Mouse (Mus musculus): ENCODE measurements around the gene Hook1.
"Not testable (repeated sequence)": the region's sequence is repeated elsewhere in the genome, so short reads cannot be mapped to it uniquely, and the experiment has no call there.

Hook1 gene

DNA sequence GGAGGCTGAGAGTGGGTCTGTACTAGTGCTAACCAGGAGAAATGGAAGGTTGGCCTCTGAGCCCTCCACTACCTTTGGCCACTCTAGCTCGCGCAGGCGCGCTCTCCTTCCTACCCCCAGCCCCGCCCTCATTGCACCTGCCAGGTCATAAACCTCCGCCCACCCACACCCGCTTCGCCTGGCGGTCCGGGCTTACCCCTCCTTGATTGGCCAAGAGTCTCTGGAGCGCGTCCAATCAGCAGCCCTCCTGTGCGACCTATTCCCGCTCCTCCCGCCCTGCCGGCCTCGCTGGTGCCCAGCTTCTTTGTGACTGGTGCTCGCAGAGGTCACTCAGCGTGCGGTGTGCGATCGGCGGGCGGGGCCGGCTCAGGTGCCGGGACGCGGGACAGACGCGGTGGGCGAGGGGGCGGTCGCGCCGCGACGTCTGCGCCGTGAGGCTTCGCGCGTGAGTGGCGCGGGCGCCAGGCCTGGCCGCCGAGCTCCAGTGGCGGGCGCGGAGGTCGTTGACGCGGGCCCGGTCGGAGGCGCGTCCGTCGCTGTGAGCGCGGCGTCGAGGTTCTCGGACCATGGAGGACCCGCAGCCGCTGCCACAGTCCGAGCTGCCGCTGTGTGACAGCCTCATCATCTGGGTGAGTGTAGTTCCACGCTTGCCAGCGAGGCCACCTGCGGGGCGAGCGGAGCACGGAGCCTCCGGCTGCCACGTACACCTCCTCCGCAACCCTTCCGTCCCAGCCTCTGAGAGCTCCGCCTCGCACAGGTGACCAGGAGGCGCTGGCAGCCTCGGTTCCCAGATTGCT is at the start of gene Hook1:
TSS of gene Hook1 (plus strand) at position 313 of the 797 bp plus-strand sequence.
- DNase-seq = peak; percentile 95

DNA sequence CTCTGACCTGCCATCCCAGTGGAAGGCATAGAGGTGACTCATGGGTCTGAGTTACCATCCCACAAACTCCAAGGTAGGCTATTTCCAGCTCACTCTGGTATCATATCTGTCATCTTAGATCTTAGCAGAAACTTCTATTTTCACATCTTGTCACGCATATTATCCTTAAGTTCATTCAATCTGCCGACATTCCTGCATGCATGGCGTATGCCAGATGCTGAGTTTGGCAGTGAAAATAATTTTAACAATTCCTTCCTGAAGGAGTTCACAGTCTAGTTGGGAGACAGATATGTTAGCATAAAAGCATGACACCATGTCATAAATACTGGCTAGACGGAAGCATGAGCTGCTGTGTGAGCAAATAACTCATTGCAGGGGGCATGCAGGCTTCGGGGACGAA is 49.3 kb upstream of the Hook1 start:
- DNase-seq = no peak

DNA sequence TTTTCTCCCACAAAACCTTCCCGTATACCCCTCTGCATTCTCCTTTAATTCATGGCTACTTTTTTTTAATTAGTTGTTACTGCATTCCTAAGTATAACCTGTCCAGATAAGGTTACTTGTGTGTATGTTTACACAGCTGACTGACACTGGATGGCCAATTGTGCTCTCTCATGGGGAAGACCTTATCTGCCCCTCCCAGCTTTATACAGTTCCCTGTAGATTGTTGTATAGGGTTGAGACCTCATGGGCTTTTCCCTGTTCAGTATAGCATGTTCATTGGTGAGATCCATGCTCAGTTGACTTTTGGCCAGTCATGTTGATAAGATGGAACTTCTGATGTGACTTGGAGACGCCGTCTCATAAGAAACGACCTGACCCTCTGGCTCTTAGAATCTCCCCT is 46.6 kb upstream of the Hook1 start:
- no peak for DNase-seq

DNA sequence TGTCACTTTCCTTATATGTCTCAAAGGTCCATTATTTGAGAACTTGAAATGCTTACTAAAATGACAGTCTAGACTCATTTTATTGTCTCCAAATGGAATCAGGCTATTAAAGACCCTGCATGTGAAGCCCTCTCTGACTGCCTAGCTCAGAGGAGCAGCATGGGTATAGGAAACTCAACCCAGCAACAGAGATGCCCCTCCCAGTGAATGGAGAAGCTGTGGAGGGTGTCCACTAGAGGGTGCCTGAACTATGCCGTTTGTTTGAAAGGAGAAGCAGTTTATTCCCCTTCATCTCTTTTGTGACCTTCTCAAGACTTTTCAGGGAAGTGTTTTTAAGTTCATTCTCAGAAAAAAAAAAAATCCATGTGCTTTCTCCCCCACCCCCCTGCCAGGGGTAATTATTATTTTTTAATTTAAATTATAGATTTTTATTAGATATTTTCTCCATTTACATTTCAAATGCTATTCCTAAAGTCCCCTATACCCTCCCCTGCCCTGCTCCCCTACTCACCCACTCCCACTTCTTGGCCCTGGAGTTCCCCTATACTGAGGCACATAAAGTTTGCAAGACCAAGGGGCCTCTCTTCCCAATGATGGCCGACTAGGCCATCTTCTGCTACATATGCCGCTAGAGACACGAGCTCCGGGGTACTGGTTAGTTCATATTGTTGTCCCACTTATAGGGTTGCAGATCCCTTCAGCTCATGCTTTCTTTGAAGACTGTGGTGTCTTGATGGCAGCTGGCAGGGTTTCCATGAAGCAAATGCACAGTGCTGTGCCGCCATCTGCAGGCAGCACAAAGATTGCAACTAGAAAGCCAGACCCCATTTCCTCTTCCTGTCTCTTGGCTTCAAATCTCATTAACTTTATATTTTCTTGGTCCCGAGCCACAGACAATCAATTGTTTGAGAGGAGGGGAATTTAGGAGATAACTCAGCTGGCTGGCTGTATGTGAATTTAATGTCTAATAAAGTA is 42.5 kb upstream of the Hook1 start:
- DNase-seq = peak; percentile 83

- DNase-seq = no peak
Observed at GRCm38 (mm10) chr4:95928846-95929245, 38.2 kb upstream of the Hook1 start.

DNA sequence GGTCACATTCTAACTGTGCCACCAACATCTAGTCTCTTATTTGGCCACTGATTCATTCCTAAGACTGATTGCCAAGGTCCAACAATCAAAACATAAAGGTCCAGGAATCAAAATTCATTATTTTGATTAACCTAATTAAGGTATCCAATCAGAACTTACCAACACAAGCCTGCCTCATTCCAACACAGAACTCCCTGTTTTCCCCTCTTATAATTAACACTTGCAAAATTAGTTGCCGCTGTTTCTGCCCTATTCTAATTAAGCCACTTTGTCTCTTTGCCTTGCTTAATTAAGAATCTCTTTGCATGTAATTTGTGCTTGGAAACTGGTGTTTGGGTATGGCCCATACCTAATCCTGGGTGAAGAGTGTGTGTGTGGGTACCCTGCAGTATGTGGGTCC is 37.1 kb upstream of the Hook1 start:
- DNase-seq = no peak

DNA sequence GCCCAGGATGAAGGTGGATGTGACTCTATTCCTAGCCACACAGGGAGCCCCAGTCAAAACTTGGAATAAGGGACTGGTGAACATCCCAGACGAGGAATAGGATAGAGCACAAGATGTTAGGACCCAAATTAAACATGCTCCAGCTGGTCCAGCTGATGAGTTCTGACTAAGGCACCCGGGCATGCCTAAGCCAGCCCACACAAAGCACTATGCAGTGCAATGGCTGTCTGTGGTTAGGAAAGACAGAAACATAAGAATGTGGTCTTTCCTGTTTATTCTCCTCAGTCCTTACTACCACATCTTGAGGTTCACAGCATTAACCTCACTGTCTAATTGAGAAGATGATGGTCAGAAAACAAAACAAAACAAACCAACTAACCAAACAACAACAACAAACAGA is 35.7 kb upstream of the Hook1 start:
- DNase-seq = no peak

GRCm38 (mm10) chr4:95933801-95934356 is 33.2 kb upstream of the Hook1 start:
- DNase-seq = peak; percentile 71

DNA sequence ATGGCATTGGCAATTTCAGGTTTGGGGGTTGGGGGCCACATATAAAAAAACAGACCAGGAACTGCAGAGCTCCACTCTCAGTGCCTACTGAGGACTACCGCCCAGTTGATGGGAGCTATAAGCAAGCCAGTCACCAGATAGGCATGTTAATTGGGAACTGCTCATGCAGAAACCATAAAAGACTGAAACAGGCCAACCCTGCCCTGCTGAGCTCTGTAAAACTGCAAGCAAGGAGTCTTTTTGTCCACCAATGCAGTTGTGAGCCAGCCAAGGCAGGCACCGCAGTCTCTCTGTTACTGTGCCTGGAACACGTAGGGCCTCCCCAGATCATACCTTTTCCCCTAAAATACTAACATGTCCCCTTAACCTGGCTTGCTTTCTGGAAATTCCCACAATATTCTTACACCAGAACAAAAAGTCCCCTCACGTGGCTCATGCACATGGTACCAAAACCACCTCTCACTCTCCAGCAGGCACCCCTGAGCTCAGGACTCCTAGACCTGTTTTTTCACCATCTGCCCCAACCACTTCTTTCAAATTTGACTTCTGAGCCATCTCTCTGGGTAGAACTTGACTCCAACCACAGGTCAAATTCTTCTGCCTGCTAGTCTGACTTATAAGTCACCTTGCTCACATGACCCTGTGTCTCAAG is 32.5 kb upstream of the Hook1 start:
- DNase-seq = peak; percentile 45

GRCm38 (mm10) chr4:95938701-95939100 is 28.3 kb upstream of the Hook1 start:
- no peak for DNase-seq

- DNase-seq = no peak
Observed at GRCm38 (mm10) chr4:95947896-95948295, 19.1 kb upstream of the Hook1 start.

DNA sequence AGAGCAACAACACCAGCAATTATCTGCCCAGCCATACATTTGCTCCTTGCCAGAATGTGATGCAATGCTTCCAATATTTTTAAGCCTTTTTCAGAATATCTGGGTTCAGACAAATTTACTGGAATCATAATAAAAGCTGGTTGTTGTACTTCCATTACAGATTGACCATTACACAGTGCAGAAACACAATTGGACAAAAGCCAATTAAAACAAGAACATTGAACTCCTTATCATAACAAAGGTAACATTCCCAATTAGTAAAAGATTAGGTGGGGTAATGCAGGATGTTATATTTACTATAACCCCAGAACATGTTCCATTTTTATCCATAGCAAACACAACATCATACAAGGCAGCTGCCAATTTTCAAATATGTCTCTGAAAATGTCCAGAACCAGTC is 13.7 kb upstream of the Hook1 start:
- no peak for DNase-seq

- DNase-seq = not testable (repeated sequence)
Observed at GRCm38 (mm10) chr4:95982221-95982620, 15.2 kb downstream of the Hook1 start.

GRCm38 (mm10) chr4:96016875-96017274 is 49.8 kb downstream of the Hook1 start:
- DNase-seq = no peak

DNA sequence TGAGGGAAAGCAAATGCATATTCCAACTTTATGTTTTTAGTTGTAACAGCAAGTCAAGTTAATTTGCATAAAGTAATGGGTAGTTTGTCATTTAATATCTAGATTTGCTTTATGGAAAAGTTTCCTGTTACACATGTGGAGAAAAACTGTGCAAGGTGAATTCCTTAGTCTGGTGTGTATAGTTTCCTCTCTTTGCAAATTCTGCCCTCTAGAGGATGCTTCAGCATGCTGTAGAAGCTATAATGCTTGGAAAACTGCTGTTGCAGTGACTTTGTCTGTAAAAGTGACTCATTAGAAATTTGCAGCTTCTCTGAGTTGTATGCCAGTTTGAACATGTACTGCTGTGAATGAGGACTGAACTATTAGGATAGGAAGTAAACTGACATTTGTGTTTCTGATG is 55.8 kb downstream of the Hook1 start:
- peak; percentile 9 for DNase-seq

DNA sequence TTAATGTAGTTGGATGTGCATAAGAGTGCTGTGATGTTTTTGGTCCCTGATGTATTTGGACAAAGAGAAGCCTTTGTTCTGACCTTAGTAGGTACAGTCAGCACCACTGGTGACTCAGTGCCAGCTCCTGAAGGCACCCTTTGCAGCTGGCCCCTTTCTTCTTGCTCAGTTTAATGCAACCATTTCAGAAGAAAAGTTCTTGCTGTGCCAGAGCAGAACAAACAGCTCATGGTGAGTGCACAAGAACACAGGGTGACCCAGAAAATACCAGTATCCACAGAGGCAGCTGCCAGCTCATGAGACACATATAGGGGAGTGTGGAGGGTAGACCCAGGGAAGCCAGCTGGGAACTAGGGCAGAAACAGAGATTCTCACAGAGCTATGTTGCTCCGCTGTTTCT is 61.4 kb downstream of the Hook1 start:
- DNase-seq = no peak

- DNase-seq = no peak
Observed at GRCm38 (mm10) chr4:96060106-96060505, 93.1 kb downstream of the Hook1 start.

GRCm38 (mm10) chr4:96062045-96062444 is 95.0 kb downstream of the Hook1 start:
- no peak for DNase-seq
